Mouse (Mus musculus): ENCODE measurements at regions not wholly inside any gene's neighbourhood (a gene's known extent, or its start where the extent isn't known, plus 50 kb on each side); places are given as distances from the start of the nearest gene placed in this dataset.

GRCm38 (mm10) chr12:27191916-27192315 is 150.5 kb downstream of the Sox11 start:
- TF ChIP-seq EP300 (IDR thresholded peaks at IDR 0.05; ENCODE audit: low read length): no peak
- TF ChIP-seq KAT2A (IDR thresholded peaks at IDR 0.05; ENCODE audit: insufficient replicate concordance, low read length): no peak
- TF ChIP-seq POLR2AphosphoS2 (IDR thresholded peaks at IDR 0.05; ENCODE audit: low read depth, low read length): no peak
